ENCODE assay signal across 8 mouse cellular contexts in genomic region chr17:69181560-69182316, GRCm38 (mm10).
DNase-seq lines count a peak whose midpoint lies in the region; ATAC-seq and TF ChIP-seq lines count a peak whose summit lies in the region.

No protein-coding gene starts in this region.

- DNase-seq in liver, adult 2 months (ENCODE audit: extremely low read depth, low read depth, low spot score): no peak
- no peak for DNase-seq in liver, embryonic 11.5 days (ENCODE audit: low spot score)
- DNase-seq in forebrain, postnatal 0 days: no peak
- peak; percentile 64 for DNase-seq in retina, embryonic 14.5 days (ENCODE audit: low spot score)
- DNase-seq in gastrocnemius, postnatal 10 days: no peak
- DNase-seq in thymus, postnatal 4 days: no peak
- DNase-seq in gastrocnemius, postnatal 25 days: no peak

- no peaks in the 10 kb centered on the region for H3K4me1 ChIP-seq in liver, adult 2 months (ENCODE audit: control insufficient read depth, insufficient read depth, low read length)
- peaks cover 9% of the 10 kb centered on the region; the same call in 1 of the 2 replicates for H3K4me1 ChIP-seq in liver, embryonic 11.5 days (replicated peaks; ENCODE audit: control insufficient read depth, insufficient read depth, low read length)
- peaks cover 8% of the 10 kb centered on the region; the same call in 1 of the 2 replicates for H3K4me1 ChIP-seq in forebrain, postnatal 0 days (ENCODE audit: insufficient read depth)
- peaks cover 39% of the 10 kb centered on the region for H3K4me1 ChIP-seq in limb, embryonic 12.5 days (replicated peaks)

- H3K27me3 ChIP-seq in liver, adult 2 months (ENCODE audit: control insufficient read depth, insufficient read depth, low read length): no peaks in the 10 kb centered on the region; the same call in 1 of the 2 replicates
- H3K27me3 ChIP-seq in liver, embryonic 11.5 days (replicated peaks; ENCODE audit: control insufficient read depth, insufficient read depth, low read length): no peaks in the 10 kb centered on the region
- no peaks in the 10 kb centered on the region for H3K27me3 ChIP-seq in forebrain, postnatal 0 days (ENCODE audit: insufficient read depth, low read length)
- no peaks in the 10 kb centered on the region for H3K27me3 ChIP-seq in limb, embryonic 12.5 days

- H3K36me3 ChIP-seq in liver, adult 2 months (ENCODE audit: control insufficient read depth, insufficient read depth, low read length): no peaks in the 10 kb centered on the region
- no peaks in the 10 kb centered on the region for H3K36me3 ChIP-seq in liver, embryonic 11.5 days (ENCODE audit: control insufficient read depth, insufficient read depth, low read length)
- no peaks in the 10 kb centered on the region for H3K36me3 ChIP-seq in forebrain, postnatal 0 days (ENCODE audit: insufficient read depth)
- no peaks in the 10 kb centered on the region for H3K36me3 ChIP-seq in limb, embryonic 12.5 days

- no peak overlapping the region for H3K4me3 ChIP-seq in liver, adult 2 months (ENCODE audit: insufficient read depth, low read depth, low read length)
- no peak overlapping the region for H3K4me3 ChIP-seq in liver, embryonic 11.5 days (ENCODE audit: low read depth, low read length)
- no peak overlapping the region for H3K4me3 ChIP-seq in forebrain, postnatal 0 days (ENCODE audit: low read depth, low read length)
- H3K4me3 ChIP-seq in limb, embryonic 12.5 days (replicated peaks): no peak overlapping the region

- ATAC-seq in liver, embryonic 11.5 days (replicated peaks; ENCODE audit: low FRiP score): no peak
- ATAC-seq in forebrain, postnatal 0 days: peak; percentile 54
- ATAC-seq in limb, embryonic 12.5 days (ENCODE audit: insufficient number of reproducible peaks, insufficient read depth, low FRiP score, low TSS enrichment, low read depth): peak; percentile 78; the same call in 1 of the 2 replicates

- TF ChIP-seq POLR2A in liver, adult 2 months (IDR thresholded peaks at IDR 0.05; ENCODE audit: extremely low read depth, insufficient read depth, low read length): no peak

- TF ChIP-seq CTCF in liver, adult 2 months (IDR thresholded peaks at IDR 0.05; ENCODE audit: low read depth, low read length): no peak
- TF ChIP-seq CTCF in forebrain, postnatal 0 days (IDR thresholded peaks at IDR 0.05; ENCODE audit: low read depth): no peak

- H3K27ac ChIP-seq in liver, adult 2 months (replicated peaks; ENCODE audit: insufficient read depth, low read depth, low read length): peak overlapping the region; percentile 39; the same call in 1 of the 2 replicates
- no peak overlapping the region; the same call in 1 of the 2 replicates for H3K27ac ChIP-seq in liver, embryonic 11.5 days (ENCODE audit: low read depth, low read length)
- H3K27ac ChIP-seq in forebrain, postnatal 0 days (ENCODE audit: low read depth, low read length): 0 out of 2 replicates have a peak overlapping the region, but pooled peaks have one; percentile 0
- H3K27ac ChIP-seq in limb, embryonic 12.5 days: peak overlapping the region; percentile 64; the same call in 1 of the 2 replicates

- H3K4me2 ChIP-seq in liver, embryonic 11.5 days: no peak overlapping the region
- peak overlapping the region; percentile 11; the same call in 1 of the 2 replicates for H3K4me2 ChIP-seq in forebrain, postnatal 0 days (ENCODE audit: low read depth)
- H3K4me2 ChIP-seq in limb, embryonic 12.5 days: peak overlapping the region; percentile 44

- H3K79me2 ChIP-seq in liver, adult 2 months (ENCODE audit: control insufficient read depth, insufficient read depth, low read length): no peaks in the 10 kb centered on the region

- H3K9ac ChIP-seq in liver, adult 2 months (ENCODE audit: low read depth, low read length): no peak overlapping the region
- no peak overlapping the region for H3K9ac ChIP-seq in liver, embryonic 11.5 days (ENCODE audit: low read depth, low read length)
- H3K9ac ChIP-seq in forebrain, postnatal 0 days: no peak overlapping the region
- no peak overlapping the region for H3K9ac ChIP-seq in limb, embryonic 12.5 days (replicated peaks)

- no peaks in the 10 kb centered on the region for H3K9me3 ChIP-seq in liver, embryonic 11.5 days (ENCODE audit: control insufficient read depth, low read length)
- H3K9me3 ChIP-seq in forebrain, postnatal 0 days (ENCODE audit: low read length): no peaks in the 10 kb centered on the region
- H3K9me3 ChIP-seq in limb, embryonic 12.5 days: no peaks in the 10 kb centered on the region

- WGBS in liver, adult 2 months: 26% methylated on average over 7 of the region's 7 CpGs
- 40% methylated on average over 7 of the region's 7 CpGs for WGBS in liver, embryonic 11.5 days
- WGBS in forebrain, postnatal 0 days: 28% methylated on average over 7 of the region's 7 CpGs
- 23% methylated on average over 7 of the region's 7 CpGs for WGBS in limb, embryonic 12.5 days
